Mouse (Mus musculus) cerebellum, adult 2 months (tissue): Measurements from ENCODE around the gene Zfp286.

ENCODE experiments used
- CTCF ChIP-seq: fragments of 200-500 bp; IDR thresholded peaks from 2 replicates; pipeline ENCODE4 v1.5.1; 2011; ENCODE audit warnings: low read depth, mild to moderate bottlenecking, control low read depth, low read length, moderate library complexity, borderline replicate concordance; ENCODE audit not compliant: insufficient read depth
- POLR2A ChIP-seq: fragments of 200-500 bp; IDR thresholded peaks from 2 replicates; pipeline ENCODE4 v1.6.1; 2011; ENCODE audit warnings: low read length, control low read depth, borderline replicate concordance; ENCODE audit not compliant: insufficient read depth

GRCm38 (mm10) chr11:62748062-62748461, 41.2 kb downstream of the Zfp286 start:
- TF ChIP-seq POLR2A, result no peak
- no peak for TF ChIP-seq CTCF
